Mouse (Mus musculus) lung, embryonic 16.5 days (tissue): ENCODE measurements around the gene Hpca. TPM values are rescaled to one million over a fixed set of nuclear protein-coding genes. Genes with fewer than 3 reads are reported as not detected.
A peak's percentile ranks its signal among the peaks of the same experiment; 100 is the strongest.

ENCODE experiments used
- ATAC-seq: fragments of 200-750 bp; cut with Nextera tagmentation; 2 replicates; pipeline ENCODE4 v1.8.0; 2017; ENCODE audit warnings: low read depth, mild to moderate bottlenecking, moderate library complexity
- H3K27ac ChIP-seq: fragments of 300-500 bp; sonication (generic); 2 replicates; pipeline ENCODE4 v1.5.1; 2014; ENCODE audit warnings: mild to moderate bottlenecking, control low read depth, low read length
- H3K27me3 ChIP-seq: fragments of 300-500 bp; sonication (generic); 2 replicates; pipeline ENCODE4 v1.6.1; 2014; ENCODE audit warnings: low read depth, low read length, mixed read lengths; ENCODE audit not compliant: control insufficient read depth, insufficient read depth
- H3K36me3 ChIP-seq: fragments of 300-500 bp; sonication (generic); 2 replicates; pipeline ENCODE4 v1.6.1; 2014; ENCODE audit warnings: low read length; ENCODE audit not compliant: control insufficient read depth, insufficient read depth
- H3K4me1 ChIP-seq: fragments of 300-500 bp; sonication (generic); replicated peaks from 2 replicates; pipeline ENCODE4 v1.6.1; 2014; ENCODE audit warnings: low read length, mixed read lengths; ENCODE audit not compliant: control insufficient read depth, insufficient read depth
- H3K4me2 ChIP-seq: fragments of 300-500 bp; sonication (generic); 2 replicates; pipeline ENCODE4 v1.6.1; 2014; ENCODE audit warnings: low read depth, low read length, control low read depth
- H3K4me3 ChIP-seq: fragments of 300-500 bp; sonication (generic); 2 replicates; pipeline ENCODE4 v1.5.1; 2014; ENCODE audit warnings: mild to moderate bottlenecking, low read length, control low read depth
- H3K9ac ChIP-seq: fragments of 300-500 bp; sonication (generic); 2 replicates; pipeline ENCODE4 v1.6.1; 2014; ENCODE audit warnings: low read length, control low read depth
- H3K9me3 ChIP-seq: fragments of 300-500 bp; sonication (generic); 2 replicates; pipeline ENCODE4 v1.6.1; 2016; ENCODE audit warnings: low read length; ENCODE audit not compliant: control insufficient read depth
- WGBS: fragments of 180-500 bp; shearing (Covaris S2); extraction: QIAGEN DNeasy Blood & Tissue Kit; methylation state at CpG from one replicate; pipeline ENCODE4 v1.1.7; 2014; 5-methylcytosine and 5-hydroxymethylcytosine counted together
- polyA plus RNA-seq: library from polyadenylated mRNA; unstranded; fragments of >200 nt; fragmentation: Nextera tagmentation; extraction: Ambion mirVana; gene quantifications from 2 replicates; pipeline ENCODE4 v1.2.1, GENCODE M21; 2015

The Hpca gene
- polyA plus RNA-seq, 1 experiment from 2014 or later: 2.8 TPM

DNA sequence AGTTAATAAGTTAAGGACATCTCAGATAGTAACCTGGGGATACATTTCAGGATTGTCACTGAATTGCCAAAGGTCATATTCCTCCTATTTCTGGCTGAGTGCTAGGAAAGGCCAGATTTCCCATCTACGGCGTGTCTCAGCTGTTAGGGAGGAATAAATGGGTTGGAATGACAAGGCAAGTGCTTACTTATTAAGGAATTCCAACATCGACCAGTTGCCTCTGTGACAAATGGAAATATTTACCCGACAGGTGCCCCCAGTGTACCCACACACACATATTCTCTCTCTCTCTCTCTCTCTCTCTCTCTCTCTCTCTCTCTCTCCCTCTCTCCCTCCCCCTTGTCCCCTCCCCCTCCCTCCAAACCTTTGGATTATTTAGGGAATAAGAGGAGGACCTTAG is 24.1 kb upstream of the Hpca start:
- no peak overlapping the region for H3K27ac ChIP-seq
- WGBS: 55% methylated on average over 4 of the region's 4 CpGs
- no peaks in the 10 kb centered on the region for H3K27me3 ChIP-seq
- ATAC-seq: no peak
- H3K36me3 ChIP-seq: peaks cover 11% of the 10 kb centered on the region
- no peak overlapping the region for H3K9ac ChIP-seq
- H3K9me3 ChIP-seq: no peaks in the 10 kb centered on the region
- H3K4me1 ChIP-seq: peaks cover 2% of the 10 kb centered on the region; the same call in 1 of the 2 replicates
- no peak overlapping the region for H3K4me3 ChIP-seq
- no peak overlapping the region for H3K4me2 ChIP-seq

DNA sequence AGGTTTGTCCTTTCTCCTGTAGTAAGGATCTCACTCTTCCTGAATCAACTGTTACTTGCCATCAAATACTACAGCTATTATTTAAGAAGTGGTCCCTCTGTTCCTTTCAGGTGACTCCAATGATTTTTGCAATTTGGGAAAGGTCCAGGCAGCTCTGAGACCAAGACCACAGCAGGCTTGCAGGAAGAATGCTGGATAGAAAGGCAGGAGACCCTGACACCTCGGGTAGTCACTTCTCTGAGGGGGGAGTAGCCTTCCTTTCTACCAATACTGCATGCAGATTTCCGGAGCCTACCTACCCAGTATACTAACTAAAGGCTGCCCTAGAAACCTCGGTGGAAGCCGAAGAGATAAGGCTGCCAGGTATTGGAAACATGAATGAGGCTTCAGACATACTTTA is 23.6 kb upstream of the Hpca start:
- H3K27ac ChIP-seq: no peak overlapping the region
- H3K4me3 ChIP-seq: no peak overlapping the region
- no peaks in the 10 kb centered on the region for H3K27me3 ChIP-seq
- H3K4me2 ChIP-seq: no peak overlapping the region
- peaks cover 8% of the 10 kb centered on the region; the same call in 1 of the 2 replicates for H3K36me3 ChIP-seq
- no peak for ATAC-seq
- no peaks in the 10 kb centered on the region for H3K9me3 ChIP-seq
- H3K9ac ChIP-seq: no peak overlapping the region
- WGBS: 60% methylated on average over 4 of the region's 4 CpGs
- H3K4me1 ChIP-seq: peaks cover 2% of the 10 kb centered on the region; the same call in 1 of the 2 replicates

DNA sequence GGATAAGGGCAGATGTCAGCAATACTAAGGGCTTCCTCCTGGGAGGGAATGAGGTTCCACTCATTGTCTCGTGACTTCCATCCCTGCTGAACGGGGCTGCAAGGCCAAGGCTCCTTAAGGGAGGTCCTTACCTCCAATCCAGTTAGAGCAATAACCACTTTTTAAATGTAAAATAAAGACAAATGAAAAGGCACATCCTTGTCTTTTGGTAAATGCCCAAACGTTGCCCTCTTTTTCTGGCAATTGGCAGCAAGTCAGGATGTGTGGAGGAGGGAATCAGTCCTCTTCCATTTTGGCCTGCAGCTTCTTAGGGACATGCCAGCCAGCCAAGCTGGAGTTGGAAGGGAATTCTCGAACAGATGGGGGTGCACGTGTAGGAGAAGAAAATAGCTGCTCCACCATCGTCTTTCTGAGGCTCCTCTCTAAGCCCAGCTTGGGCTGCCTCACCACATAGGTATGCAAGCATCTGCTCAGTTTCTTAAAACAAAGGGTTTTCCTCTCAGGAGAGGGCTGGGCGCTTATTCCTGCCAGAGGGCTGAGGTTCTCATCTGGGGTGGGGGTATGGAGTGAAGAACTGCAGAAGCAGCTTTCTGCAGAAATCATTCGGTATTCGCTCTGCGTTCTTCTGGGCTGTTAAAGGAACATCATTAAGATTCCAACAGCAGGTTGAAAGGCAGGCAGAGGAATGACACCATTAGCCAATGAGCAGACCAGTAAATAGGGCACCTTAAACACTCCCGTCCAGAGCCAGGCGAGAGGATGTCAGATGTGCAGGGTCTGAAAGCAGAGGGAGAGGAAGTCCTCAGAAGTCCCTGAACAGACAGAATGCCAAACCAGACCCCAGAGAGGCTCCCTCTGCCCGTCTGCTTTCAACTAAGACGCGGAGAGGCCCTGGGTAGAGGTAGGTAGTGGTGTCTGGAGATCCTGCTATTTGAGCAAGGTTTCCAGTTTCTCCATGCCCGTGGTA is 22.8 kb upstream of the Hpca start:
- Histone ChIP-seq H3K9me3 (no peaks in the 10 kb centered on the region), H3K4me2 (no peak overlapping the region), H3K27ac (no peak overlapping the region), H3K36me3 (peaks cover 5% of the 10 kb centered on the region; the same call in 1 of the 2 replicates), H3K9ac (no peak overlapping the region), H3K4me1 (peaks cover 2% of the 10 kb centered on the region; the same call in 1 of the 2 replicates), H3K4me3 (no peak overlapping the region), H3K27me3 (no peaks in the 10 kb centered on the region)
- 54% methylated on average over 16 of the region's 16 CpGs for WGBS
- ATAC-seq: no peak

DNA sequence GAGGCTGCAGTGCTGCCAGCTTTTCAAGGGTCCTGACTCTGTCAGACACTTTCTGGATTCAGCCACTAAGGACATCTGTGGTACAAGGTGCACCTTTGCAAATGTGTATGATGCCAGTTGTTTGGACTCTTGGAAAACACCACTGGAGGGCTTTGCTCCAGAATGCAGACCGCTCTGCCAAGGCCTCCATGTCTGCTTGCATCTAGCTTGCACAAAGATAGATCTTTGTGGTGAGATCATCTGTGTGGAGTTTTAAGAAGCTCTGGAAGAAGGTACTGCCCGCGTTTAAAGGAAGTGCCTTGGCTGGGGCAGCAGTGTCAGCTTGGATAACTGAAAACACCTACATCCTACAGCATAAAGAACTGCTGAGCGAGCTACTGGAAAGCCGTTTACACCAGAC is 21.7 kb upstream of the Hpca start:
- 76% methylated on average over 5 of the region's 5 CpGs for WGBS
- no peak overlapping the region for H3K4me3 ChIP-seq

DNA sequence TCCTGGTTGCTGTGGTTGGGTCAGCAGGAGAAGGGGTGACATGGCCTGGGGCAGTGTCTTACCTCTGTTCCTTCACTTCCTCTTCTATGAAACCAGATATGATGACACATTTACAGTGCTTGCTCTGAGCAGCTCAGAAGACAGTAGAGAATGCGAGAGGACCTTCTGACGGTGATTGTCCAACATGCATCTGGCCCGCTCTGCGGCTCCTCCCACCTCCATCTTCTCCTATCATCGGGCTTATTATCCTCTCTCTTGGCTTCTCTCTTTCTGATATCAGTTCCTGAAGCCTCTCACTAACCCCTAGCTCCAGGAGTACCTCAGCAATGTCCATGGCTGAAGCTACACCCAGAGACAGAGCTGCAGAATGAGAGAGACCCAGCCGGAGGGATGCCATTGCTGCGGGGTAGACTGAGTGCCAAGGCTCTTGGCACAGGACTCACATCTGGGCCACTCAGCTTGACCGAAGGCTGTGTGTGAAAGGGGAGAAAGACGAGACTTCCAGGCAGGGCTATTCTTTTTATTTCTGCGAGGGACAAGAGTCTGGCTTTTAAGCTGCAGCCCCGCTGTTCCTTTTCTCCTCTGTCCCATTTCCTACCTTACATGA is 20.7 kb upstream of the Hpca start:
- Histone ChIP-seq H3K4me1 (peaks cover 2% of the 10 kb centered on the region; the same call in 1 of the 2 replicates), H3K36me3 (no peaks in the 10 kb centered on the region), H3K27me3 (peaks cover 10% of the 10 kb centered on the region), H3K27ac (no peak overlapping the region), H3K4me3 (no peak overlapping the region), H3K9me3 (no peaks in the 10 kb centered on the region), H3K4me2 (no peak overlapping the region), H3K9ac (no peak overlapping the region)
- 76% methylated on average over 11 of the region's 11 CpGs for whole genome bisulfite sequencing
- ATAC-seq: no peak

More for the DNA sequence above, 21.7 kb upstream of the Hpca start:
- no peak overlapping the region for H3K9ac ChIP-seq
- no peaks in the 10 kb centered on the region for H3K36me3 ChIP-seq
- no peaks in the 10 kb centered on the region for H3K9me3 ChIP-seq
- no peak for ATAC-seq
- no peak overlapping the region for H3K4me2 ChIP-seq
- H3K27me3 ChIP-seq: 0 out of 2 replicates have a peak, but pooled peaks cover under 1% of the 10 kb centered on the region
- H3K4me1 ChIP-seq: peaks cover 2% of the 10 kb centered on the region; the same call in 1 of the 2 replicates
- H3K27ac ChIP-seq: no peak overlapping the region

DNA sequence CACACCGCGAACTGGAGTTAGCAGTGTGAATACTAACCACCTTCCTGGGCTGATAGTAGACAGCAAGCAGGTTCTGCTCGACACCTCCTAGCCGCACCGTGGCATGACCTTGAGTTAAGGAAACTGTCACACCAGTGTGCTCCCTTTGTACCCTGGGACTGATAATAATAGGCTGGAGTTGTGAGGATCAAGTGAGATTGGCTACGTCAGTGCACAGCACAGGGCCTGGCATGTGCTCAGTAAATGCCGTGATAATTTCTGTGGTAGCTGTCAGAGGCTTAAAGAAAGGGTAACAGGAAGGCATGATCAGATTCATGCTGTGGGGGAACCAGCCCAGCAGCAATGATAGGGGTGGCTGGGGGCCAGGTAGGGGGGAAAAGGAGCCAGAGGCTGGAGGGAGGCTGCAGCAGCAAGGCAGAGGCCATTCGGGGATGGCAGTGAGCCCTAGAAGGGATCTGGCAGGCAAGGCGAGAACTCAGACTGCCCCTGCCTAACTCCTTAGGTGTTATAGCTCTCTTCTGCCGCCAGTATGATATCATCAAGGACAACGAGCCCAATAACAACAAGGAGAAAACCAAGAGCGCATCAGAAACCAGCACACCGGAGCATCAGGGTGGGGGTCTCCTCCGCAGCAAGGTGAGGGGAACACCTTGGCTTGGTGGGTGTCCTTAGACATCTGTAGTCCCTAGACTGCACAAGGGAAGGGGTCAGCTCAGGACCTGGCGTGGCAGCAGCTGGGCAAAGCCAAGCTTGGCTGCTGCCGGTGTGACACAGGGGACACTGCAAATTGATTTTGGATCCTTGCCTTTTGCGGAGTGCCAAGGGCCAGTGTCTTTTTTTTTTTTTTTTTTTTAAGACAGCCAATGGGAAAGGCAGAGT is 20.0 kb upstream of the Hpca start:
- Histone ChIP-seq H3K9ac (no peak overlapping the region), H3K9me3 (no peaks in the 10 kb centered on the region), H3K4me2 (no peak overlapping the region), H3K4me3 (no peak overlapping the region), H3K27ac (no peak overlapping the region), H3K4me1 (peaks cover 7% of the 10 kb centered on the region), H3K36me3 (no peaks in the 10 kb centered on the region), H3K27me3 (peaks cover 17% of the 10 kb centered on the region)
- 0 out of 2 replicates have a peak, but pooled peaks have one; percentile 17 for ATAC-seq
- 68% methylated on average over 17 of the region's 17 CpGs for WGBS

DNA sequence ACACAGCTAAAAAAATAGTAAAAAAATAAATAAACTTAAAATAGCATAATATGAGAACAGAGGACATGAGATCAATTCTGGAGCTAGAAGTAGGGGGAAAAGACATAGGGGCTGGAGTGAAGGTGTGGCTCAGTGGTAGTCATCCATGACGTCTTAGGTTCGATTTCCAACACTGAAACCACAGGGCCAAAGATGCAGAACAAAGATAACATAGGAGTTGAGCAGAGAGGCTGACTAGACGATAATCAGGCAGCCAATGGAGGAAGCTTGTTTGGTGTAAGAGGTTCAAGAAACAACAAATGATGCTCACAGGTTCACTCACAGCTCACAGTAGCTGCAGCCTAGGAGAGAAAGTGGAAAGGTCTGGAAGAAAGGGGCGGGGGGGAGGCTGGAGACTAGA is 19.0 kb upstream of the Hpca start:
- H3K36me3 ChIP-seq: no peaks in the 10 kb centered on the region
- no peak overlapping the region for H3K4me2 ChIP-seq
- H3K9me3 ChIP-seq: no peaks in the 10 kb centered on the region
- H3K27ac ChIP-seq: no peak overlapping the region
- H3K27me3 ChIP-seq: peaks cover 24% of the 10 kb centered on the region
- no peak for ATAC-seq
- no peak overlapping the region for H3K9ac ChIP-seq
- peaks cover 7% of the 10 kb centered on the region for H3K4me1 ChIP-seq
- H3K4me3 ChIP-seq: no peak overlapping the region
- WGBS: 66% methylated on average over 4 of the region's 4 CpGs

DNA sequence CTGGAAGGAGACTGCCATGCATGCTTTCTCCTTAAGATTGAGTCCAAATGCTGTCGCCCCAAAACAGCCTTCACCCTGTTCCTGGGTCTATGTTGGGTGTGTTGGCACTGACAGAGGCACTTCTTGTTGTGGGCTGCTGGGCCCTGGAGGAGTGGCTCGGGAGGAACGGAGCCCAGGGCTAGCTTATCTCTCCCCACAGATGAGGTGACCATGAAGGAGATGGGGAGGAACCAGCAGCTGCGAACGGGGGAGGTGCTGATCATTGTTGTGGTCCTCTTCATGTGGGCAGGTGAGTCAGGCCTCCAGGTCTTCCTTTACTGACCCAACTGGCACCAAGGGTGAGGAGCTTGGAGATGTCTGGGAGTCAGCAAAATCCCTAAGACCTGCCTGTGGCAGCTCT is 17.8 kb upstream of the Hpca start:
- no peaks in the 10 kb centered on the region for H3K36me3 ChIP-seq
- no peak overlapping the region for H3K9ac ChIP-seq
- no peak for ATAC-seq
- WGBS: 70% methylated on average over 5 of the region's 5 CpGs
- H3K9me3 ChIP-seq: no peaks in the 10 kb centered on the region
- H3K27ac ChIP-seq: no peak overlapping the region
- no peak overlapping the region for H3K4me2 ChIP-seq
- peaks cover 34% of the 10 kb centered on the region for H3K27me3 ChIP-seq
- no peak overlapping the region for H3K4me3 ChIP-seq
- H3K4me1 ChIP-seq: peaks cover 6% of the 10 kb centered on the region
